Mouse (Mus musculus) liver (tissue): ENCODE measurements around the gene Pigyl.
A peak's percentile ranks its signal among the peaks of the same experiment; 100 is the strongest.

Source experiments
- DNase-seq: peaks from one replicate; pipeline ENCODE4 v3.0.0-alpha.2; 2020; ENCODE audit warnings: mixed read lengths

The Pigyl gene

DNA sequence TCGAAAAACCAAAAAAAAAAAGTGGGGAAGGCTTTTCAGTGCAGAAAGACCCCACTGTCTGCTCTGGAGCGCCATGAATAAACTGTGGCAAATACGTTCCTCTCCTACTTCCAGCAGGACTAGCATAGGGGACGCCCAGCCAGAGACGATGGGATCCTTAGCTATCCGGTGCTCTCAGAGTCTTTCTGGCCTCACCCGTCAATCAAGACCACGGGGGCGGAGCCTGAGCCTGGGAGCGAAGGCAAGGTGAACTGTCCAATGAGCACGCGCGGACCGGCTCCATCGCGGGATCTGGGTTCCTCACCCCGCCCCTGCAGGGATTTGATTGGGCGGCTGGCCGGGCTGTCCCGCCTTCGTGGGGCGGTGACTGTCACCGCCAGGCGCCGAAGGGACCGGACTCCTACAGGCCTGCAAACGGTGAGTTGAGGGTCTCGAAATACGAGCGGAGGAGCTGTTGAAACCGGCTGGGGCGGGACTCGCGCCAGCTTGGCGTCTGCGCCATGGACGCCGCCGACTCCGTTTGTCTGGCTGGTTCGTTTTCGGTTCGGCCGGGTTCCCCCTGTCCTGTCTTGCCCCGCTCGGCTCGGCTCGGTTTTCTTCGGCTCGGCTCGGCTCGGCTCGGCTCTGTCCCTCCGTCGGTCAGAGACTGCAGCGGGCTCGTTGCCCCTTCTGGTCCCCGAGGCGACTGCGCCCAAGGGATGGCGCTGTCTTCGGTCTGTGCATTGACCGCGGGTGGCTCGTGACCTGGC, at the start of gene Pigyl:
TSS of gene Pigyl (plus strand) at position 350 of the 749 bp plus-strand sequence.
- peak; percentile 100 for DNase-seq

DNA sequence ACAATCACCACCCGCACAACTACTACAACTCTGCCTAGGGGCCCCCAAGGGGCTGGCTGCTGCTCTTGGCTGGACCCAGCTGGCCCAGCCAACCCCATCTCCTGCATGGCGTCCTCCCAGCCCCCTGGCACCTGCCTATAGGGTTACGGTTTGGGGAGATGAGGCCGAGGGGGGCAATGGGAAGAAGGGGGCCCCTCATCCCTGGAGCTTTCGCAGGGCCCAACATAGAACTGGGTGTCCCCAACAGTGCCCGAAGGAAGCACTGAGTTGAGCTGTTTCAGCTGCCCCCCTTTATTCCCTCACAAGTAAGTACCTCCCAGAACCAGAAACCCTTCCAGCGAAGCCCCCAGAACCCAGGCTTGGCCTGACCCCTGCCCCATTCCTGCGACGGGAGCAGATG, 48.5 kb upstream of the Pigyl start:
- DNase-seq, result no peak

DNA sequence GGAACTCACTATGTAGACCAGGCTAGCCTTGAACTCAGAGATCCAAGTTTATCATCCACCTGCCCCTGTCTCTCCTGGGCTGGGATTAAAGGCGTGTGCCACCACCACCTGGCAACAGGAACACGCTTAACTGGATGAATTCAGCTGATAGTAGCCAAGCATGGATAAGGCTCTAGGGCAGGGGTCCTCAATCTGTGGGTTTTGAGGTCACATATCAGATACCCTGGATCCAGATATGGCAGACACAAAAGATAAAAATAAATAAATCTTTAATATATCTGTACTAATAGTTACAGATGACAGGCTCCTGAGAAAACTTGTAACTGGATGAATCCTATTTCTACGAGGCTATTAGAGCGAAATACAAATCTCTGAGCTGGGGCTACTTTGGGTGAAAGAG, 41.0 kb upstream of the Pigyl start:
- DNase-seq, result no peak

DNA sequence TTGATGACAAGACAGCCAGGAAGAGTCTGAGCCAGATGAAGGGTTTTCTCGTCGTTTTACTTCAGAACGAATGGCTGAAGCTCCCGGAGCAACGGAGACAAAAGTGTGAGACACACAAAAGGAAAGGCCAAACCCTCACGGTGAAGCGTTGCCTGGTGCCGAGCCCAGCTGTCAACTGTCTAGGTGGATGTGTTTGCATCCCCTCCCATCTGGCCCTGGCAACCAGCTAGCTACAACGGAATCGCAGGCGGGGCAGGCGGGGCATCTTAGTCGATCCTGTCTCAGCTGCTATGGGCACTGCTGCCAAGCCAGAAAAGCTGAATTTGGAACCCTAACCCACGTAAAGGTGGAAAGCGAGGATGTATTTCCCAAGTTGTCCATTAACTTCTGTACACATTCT, 40.6 kb upstream of the Pigyl start:
- peak; percentile 41 for DNase-seq

DNA sequence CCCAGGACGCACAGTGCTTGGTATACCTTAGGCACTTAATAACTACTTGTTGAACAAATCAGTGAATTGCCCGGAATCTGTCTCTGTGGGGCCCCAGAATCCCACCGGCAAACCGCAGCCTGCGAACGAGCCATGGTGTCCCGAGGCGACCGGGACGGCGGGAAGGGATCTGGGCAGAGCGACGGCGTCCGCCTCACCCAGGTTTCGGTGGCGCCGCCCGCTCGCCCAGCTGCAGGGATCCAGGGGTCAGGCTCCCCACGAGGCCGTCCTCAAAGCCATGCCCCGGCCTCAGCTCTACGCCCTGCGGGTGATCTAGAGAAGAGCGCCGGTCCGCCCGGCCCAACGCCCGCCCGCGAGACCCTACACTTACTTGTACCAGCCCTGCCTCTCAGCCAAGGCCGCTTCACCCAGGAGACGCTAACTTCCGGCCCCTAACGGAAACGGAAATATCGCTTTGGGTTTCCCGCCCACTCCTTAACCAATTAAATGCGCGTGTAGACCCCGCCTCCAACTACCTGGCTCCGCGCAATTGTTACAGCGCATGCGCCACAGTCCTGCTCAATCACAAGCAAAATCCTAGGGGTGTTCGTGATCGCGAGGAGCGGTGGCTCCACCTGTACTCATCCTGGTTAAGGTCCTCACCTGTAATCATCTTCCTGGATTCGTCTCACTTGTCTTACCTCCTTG, 39.8 kb upstream of the Pigyl start, which contains the start of gene Elof1:
TSS of gene Elof1 (minus strand) at position 433 of the 687 bp plus-strand sequence.
- DNase-seq, result peak; percentile 97

DNA sequence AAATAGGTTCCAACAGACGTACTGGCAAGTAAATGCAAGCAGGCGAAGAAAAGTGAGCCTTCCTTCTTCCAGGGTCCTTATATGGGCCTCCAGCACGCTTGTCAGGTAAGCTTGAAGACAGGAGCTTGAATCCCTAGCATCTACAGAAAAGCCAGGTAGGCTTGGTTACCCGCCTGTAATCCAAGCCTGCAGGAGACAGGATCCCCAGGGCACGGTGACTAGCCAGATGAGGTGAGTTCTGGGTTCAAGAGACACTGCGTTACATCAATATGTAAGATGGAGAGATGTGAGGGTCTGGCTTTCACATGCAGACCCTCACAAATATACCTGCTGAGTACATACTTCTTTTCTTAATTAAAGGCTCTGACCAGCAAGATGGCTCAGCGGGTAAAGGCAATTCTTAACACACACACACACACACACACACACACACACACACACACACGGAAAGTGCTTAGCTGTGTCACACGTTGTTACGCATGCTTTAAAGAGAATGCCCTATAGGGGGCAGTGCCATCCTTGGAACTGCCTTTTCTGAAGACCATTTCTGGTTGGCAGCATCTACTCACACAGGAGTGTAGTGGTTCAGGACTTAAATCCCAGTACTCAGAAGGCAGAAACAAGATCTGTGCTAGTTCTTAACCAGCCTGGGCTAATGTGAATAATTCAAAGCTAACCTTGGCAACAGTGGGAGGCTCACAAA, 38.7 kb upstream of the Pigyl start:
- peak; percentile 78 for DNase-seq

DNA sequence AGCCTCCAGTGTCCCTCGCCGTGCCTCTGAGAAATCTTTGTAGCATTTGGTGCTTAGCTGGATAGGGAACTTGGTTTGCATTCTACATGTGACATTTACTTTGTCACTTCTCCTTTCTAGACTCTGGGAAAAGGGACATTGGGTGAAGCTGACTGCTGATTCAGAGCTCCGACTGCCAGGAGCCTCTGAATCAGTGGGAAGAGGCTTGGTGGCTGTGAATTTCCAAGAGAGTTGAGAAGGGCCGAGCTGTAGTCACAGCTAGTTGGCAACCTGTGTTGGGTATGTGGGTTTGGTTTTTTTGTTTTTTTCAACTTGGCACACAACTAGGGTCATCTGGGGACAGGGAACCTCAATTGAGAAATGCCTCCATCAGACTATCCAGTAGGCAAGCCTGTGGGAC, 37.1 kb upstream of the Pigyl start:
- no peak for DNase-seq

DNA sequence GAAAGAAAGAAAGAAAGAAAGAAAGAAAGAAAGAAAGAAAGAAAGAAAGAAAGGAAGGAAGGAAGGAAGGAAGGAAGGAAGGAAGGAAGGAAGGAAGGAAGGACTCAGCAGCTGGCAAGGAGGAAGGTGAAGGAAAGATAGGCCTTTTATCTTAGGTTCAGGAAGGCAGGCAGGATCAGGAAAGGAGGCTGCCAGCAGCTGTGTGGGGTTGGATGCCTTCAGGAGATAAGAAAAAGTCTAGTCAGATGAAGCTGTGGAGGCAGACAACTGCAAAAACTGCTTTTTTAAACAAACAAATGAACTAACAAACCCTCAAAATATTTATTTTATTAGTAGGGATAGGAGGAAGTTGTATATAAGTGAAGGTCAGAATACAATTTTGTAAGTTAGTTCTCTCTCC, 35.1 kb upstream of the Pigyl start:
- DNase-seq, result peak; percentile 74

DNA sequence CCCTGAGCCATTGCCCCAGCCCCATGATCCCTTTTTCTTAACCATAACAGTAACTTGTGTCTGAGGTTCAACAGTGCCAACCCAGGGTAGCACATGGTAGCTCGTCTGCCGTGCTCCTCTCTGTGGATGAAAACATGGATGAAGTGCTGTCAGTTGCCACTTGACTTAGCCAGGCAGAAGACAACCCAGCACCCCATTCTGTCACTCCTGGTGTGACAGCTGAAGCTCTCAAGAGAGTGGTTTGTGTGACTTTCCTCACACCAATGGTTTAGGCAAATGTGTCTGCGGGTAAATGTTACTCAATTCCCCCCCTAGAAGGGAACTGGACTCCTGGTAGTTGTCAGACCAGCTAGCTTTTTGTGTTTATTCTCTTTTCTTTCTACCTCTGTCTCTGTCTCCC, 34.6 kb upstream of the Pigyl start:
- no peak for DNase-seq

DNA sequence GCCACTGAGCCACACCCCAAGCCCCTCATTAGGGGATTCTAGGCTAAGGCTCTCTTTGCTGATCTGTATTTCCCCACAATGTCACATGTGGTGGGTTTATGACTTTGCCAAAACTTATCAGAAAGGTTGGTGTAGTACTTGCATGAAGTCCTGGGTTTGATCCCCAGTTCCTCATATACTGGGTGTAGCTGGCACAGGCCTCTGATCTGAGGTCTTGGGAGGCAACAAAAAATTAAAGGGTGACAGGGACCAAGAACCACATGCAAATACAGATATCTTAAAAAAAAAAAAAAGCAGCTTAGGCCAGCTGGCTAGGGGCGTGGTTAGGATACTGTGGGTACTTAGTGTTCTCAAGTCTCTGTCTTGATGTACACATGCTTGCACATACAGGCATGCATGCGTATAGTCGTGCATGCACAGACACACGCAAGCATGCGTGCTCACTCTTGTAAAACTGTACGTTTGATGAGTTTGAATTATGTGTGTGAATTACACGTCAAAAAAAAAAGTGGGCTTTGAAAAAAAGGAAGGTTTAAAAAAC, 33.5 kb upstream of the Pigyl start:
- DNase-seq, result no peak

DNA sequence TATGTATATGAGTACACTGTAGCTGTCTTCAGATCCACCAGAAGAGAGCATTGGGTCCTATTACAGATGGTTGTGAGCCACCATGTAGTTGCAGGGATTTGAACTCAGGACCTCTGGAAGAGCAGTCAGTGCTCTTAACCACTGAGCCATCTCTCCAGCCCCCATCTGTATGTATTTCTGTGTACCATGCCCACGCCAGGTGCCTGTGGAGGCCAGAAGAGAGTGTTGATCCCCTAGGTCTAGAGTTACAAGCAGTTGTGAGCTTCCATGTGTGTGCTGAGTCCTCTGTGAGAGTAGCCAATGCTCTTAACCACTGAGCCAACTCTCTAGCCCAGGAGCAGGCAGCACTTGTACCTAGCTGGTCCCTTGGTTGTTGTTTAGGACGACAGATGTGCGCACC, 32.5 kb upstream of the Pigyl start:
- DNase-seq, result no peak

DNA sequence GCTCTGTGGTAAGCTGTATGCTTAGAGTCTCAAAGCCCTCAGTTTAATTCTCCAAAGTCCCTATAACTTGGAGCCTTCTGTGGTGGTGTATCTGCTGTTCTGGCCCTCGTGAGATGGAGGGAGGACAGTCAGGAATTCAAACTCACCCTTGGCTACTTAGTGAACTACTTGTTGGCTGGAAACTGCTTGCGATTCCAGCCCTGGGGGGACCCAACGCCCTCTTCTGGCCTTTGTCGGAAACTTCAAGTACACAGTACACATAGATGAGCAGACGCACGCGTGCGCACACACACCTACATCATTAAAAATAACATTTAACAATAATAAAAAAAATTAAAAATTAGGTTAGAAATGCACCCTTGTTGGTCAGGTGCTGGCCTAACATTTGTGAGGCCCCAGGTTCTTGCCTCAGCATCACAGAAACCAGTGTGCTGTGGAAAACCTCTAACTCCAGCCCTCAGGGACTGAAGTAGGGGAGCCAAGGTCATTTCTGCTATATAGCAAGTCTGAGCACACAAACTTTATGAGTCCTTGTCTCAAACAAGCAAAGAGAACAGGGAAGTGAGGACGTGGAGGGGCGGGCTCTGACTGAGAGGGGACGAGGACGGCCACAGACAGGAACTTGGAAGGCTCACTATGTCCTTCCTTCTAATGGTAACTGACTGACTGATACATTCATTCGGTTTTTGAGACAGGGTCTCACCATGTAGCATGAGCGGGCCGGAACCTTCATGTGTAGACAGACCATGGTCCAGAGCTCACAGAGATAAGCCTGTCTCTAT, 31.2 kb upstream of the Pigyl start:
- DNase-seq, result no peak

DNA sequence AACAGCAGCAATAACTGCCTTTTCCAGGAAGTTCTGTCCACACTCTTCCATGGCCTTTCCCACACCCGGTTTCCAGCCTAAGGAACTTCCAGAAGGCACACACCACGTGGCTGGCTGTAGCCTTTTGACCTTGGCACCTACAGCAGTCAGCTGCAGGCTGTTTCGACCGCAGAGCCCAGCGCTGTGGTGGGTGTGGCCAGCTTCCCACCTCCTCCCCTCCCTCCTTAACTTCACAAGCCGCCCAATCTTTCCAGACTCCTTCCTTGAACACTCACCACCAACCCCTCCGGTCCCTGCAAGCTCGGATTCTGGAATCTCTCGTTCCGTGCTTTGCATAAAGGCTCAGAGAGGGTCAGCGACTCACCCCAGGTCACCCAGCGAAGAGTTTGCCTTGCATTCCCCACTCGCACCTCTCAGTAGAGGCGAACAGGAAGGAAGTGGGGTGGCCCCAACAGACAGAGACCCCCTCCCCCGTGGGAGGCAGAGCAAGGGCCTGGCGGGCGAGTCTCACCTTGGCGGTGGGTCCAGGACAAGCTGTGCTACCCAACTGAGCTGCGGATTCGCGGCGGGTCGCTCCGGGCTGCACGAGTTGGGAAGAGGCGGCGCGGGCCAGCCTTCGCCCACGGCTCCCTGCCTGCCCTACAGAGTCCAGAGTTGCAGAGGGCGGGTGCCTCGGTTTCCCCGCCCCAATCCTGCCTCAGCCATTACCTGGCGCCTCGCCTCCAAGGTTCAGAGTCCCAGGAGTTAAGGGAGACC, 25.2 kb upstream of the Pigyl start:
- DNase-seq, result peak; percentile 82

DNA sequence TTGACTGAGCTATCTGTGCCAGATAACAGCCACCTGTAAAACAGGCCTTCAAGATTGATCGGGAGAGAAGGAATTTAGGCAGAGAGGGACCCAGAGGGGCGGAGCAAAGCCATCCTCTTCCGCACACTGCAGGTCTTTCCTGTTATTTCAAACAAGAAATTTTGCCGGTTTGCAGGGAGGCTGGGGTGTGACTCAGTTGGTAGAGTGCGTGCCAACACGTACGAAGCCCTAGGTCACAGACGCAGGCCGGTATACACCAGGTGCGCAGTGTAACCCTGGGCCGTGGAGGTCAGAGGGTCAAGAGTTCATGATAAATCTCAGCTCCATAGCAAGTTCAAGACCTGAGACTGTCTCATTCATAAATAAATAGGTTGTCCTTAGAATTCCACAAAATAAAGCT, 24.4 kb upstream of the Pigyl start:
- peak; percentile 52 for DNase-seq

DNA sequence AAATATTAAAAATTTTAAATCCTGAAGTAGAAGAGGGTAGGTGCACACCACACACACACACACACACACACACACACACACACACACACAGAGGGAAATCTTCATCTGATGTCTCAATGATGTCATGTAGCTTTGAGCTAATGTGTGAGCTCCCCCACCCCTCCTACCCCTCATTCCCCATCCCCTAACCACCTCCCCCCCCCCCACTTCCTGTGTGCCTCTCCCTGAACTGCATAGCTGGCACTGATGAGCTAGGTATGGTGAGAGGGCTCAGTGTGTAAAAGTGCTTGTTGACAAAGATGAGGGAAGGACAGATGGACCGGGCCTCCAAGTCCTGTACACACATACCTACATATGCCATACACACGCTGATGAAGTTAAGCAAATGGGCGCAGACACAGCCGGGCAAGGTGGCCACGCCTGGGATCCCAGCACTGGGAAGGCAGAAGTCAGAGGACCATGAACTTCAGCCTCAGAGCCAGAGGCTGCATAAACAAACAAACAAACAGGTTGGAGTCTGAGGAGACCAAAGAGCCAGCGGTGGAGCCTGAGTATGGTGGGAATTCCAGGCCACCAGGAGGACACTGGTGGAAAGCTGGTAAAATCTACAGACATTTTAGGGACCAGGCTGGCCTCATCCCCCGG, 22.3 kb upstream of the Pigyl start:
- DNase-seq, result peak; percentile 60

DNA sequence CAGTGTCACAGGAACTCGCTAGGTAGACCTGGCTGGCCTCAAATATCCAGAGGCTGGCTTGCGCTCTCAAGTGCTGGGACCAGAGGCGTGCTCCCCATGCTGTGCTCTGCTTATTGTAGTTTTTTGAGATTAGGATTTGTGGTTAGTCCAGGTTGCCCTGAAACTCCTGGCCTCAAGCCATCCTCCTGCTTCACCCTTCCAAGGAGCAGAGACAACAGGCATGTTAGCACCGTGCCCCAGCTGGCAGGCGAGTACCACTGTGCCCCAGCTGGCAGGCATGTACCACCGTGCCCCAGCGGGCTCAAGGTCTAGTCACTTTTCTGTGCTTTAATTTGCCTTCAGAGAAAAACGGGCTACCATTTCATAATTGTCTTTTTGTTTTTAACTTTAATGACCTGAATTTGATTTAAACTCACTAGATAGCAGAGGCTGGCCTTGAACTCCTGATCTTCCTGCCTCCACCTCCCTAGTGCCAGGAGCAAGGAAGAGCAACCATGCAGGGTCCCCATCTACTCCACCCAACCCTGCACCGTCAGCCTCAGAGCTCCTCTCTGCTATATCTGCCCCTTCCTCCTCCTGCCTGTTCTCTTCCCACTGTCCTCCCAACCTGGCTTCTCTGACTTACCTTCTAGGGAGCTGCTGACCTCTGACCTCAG, 21.5 kb upstream of the Pigyl start:
- no peak for DNase-seq

DNA sequence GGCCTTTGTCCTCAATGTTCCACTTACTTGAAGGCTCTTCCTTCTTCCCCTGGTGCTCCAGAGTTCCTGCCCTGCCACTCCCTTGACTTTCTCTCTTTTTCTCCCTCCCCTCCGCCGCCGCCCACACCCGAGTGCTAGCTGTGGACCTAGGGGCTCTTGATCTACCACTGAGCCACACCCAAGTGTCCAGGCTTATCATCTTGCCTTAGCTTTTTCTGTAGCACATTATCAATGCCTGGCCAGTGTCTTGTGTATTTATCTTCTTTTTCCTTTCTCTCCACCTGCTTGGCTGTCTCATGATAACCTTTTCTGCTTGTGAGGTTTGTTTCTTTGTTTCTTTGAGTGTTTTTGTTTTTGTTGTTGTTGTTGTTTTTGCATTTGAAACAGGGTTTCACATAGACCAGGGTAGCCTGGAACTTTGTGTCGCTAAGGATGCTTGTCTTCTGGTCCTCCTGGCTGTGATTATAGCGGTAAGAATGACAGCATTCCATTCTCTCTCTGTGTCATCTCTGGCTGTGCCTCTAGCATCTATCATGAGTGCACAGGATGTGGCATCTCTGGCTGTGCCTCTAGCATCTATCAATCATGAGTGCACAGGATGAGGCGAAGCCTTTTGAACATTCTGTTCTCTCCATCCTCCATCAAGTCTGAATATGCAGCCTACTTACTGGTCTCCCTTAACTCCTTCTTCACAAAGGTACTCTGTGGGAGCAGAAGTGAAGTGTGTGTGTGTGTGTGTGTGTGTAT, 20.8 kb upstream of the Pigyl start, which contains the start of gene Acp5:
TSS of gene Acp5 (minus strand) at position 68 of the 747 bp plus-strand sequence.
- DNase-seq, result peak; percentile 91

DNA sequence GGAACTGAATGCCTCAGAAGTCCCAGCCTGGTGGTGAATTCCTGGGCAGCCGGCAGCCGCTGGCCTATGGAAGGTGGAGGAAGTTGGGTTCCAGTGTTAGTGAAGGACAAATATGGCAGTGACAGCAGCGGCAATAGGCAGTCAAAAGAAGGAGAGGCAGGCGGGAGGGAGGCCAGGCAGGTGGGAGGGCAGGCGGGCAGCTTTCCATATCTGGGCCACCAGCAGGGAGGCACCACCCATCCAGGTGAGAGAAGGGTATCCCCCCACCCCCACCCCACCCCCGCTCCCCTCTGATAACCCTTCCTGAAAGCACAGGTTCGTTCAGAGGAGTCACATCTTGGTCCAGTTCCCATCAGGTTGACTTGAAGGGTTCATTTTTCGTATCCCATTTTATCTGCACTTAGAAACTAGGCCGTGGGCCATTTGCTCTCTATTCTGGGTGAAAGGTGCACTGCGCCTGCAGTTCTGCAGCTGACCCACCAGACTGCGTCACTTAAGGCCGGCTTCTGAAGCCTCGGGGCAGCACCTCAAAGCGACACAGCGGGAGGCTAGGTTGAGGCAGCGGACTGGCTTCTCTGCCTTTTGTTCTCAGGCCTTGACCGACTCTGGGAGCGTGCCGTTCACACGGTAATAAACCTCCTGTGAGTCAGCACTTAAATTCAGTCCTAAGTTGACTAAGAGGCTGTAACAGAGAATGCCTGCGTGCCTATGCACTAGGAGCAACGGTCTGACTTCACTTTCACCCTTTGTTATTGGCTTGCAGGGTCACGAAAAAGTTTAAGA, 19.7 kb upstream of the Pigyl start:
- DNase-seq, result peak; percentile 82

DNA sequence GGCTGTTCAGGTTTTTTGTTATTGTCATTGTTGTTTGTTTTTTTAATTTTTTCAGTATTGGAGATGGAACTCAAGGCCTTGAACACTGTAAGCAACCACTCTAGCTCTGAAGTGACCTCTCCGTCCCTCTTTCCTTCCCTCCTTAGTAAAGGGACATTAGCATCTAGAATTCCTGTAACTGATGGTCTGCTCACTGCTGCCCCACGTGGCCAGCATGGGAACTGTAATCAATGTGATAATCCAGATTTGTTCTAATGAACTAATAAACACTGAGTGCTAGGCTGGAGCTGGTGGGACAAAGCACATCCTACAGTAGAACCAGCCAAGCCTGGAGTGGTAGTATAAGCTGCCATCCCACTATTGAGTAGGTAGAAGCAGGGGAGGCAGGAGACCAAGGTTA, 18.2 kb upstream of the Pigyl start:
- DNase-seq, result peak; percentile 72
